Mouse (Mus musculus) heart, embryonic 12.5 days (tissue): Measurements from ENCODE around the gene Mgat5. TPM values are rescaled to one million over a fixed set of nuclear protein-coding genes. Genes with fewer than 3 reads are reported as not detected.

ENCODE experiments used
- ATAC-seq: fragments of 200-750 bp; cut with Nextera tagmentation; 2 replicates; pipeline ENCODE4 v1.8.0; 2017; ENCODE audit warnings: moderate TSS enrichment, moderate library complexity; ENCODE audit not compliant: insufficient number of reproducible peaks, low FRiP score
- H3K27ac ChIP-seq: fragments of 300-500 bp; sonication (generic); 2 replicates; pipeline ENCODE4 v1.5.1; 2016; ENCODE audit warnings: mild to moderate bottlenecking, moderate library complexity; ENCODE audit not compliant: poor library complexity, severe bottlenecking
- H3K27me3 ChIP-seq: fragments of 300-500 bp; sonication (generic); replicated peaks from 2 replicates; pipeline ENCODE4 v1.6.1; 2016; ENCODE audit warnings: mild to moderate bottlenecking, moderate library complexity
- H3K36me3 ChIP-seq: fragments of 300-500 bp; sonication (generic); 2 replicates; pipeline ENCODE4 v1.6.1; 2016; ENCODE audit warnings: mild to moderate bottlenecking, moderate library complexity
- H3K4me1 ChIP-seq: fragments of 300-500 bp; sonication (generic); replicated peaks from 2 replicates; pipeline ENCODE4 v1.6.1; 2016; ENCODE audit warnings: mild to moderate bottlenecking
- H3K4me2 ChIP-seq: fragments of 300-500 bp; sonication (generic); 2 replicates; pipeline ENCODE4 v1.6.1; 2016; ENCODE audit warnings: mild to moderate bottlenecking, moderate library complexity
- H3K4me3 ChIP-seq: fragments of 300-500 bp; sonication (generic); 2 replicates; pipeline ENCODE4 v1.5.1; 2016; ENCODE audit warnings: mild to moderate bottlenecking
- H3K9ac ChIP-seq: fragments of 300-500 bp; sonication (generic); 2 replicates; pipeline ENCODE4 v1.6.1; 2016; ENCODE audit warnings: mild to moderate bottlenecking, moderate library complexity
- H3K9me3 ChIP-seq: fragments of 300-500 bp; sonication (generic); replicated peaks from 2 replicates; pipeline ENCODE4 v1.6.1; 2016; ENCODE audit warnings: mild to moderate bottlenecking, moderate library complexity
- WGBS: fragments of 180-500 bp; shearing (Covaris S2); methylation state at CpG from one replicate; pipeline ENCODE4 v1.1.7; 2016; 5-methylcytosine and 5-hydroxymethylcytosine counted together
- polyA plus RNA-seq: library from polyadenylated mRNA; unstranded; fragments of >200 nt; fragmentation: Nextera tagmentation; extraction: Ambion mirVana; gene quantifications from 2 replicates; pipeline ENCODE4 v1.2.1, GENCODE M21; 2016

Mgat5 gene
- polyA plus RNA-seq: 4.1 and 4.3 TPM in 2 replicates

DNA sequence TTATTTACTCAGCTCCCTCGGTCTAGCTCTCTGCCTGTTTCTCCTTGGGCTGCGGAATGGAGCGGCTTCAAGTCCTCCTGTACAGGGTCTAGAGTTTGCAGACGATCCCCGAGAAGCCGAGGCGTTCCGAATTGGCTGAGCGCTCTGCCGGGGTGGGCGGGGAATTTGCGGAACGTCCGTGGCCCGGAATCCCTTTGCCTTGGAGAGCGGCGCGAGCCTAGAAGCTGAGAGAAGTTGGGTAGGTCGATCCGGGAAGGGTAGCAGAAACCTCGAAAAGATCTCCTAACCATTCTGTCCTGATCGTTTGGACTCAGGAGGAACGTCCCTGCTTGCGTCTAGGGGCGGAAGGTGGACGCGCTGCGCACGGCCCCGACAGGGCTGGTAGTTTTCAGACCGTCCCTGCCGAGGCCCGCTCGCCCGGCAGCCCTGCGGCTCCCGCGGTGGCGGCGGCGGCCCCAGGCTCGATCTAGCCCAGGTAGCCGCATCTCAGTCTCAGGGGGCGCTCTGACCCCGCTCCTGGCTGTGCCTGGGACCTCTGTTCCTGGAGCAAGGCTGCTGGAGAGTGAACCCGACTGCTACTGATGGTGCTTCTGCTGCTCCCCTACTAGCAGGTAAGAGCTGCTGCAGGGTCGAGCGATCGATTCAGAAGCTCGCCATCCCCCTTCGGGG is at the start of gene Mgat5:
Gene Mgat5, plus strand, starts transcription at position 199 of the 669 bp plus-strand sequence.
- Histone ChIP-seq H3K4me3 (peak within 1 kb of the TSS; percentile 80), H3K4me1 (peaks cover 5% of the 10 kb centered on the region), H3K9me3 (no peaks in the 10 kb centered on the region), H3K36me3 (no peaks in the 10 kb centered on the region), H3K27ac (peak within 1 kb of the TSS; percentile 88), H3K9ac (peak within 1 kb of the TSS; percentile 85), H3K4me2 (peak within 1 kb of the TSS; percentile 98), H3K27me3 (no peaks in the 10 kb centered on the region)
- WGBS: under 1% methylated on average over 51 of the region's 51 CpGs
- ATAC-seq: peak; percentile 89

DNA sequence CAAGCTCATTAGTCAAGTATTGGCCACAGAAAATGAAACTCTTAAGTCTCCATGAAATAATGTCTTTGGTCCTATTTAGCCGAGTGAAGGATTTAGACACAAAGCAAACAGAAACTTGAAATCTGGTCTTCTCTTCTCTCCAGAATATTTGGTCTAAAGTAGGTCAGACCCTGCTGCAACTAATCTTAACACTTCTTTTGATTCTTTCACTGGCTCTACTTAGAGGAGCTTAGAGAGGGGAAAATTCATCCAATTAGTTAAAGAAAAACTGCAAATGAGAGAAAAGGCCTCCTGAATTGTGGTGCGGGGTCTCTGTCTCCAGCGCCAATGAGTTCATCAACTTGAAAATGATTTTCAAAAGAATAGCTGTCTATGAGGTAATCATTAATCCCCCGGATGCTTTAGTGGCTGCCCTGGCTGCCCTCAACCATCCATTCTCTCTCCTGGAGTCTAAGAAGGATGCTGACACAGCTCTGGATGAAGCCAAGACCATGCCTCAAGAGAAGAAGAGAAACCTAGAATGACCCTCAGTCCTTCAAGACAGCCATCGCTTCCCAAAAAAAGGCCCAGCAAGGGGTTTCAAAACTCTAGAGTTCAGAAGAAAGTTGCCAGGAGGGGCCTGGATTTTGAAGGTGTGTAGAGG is 44.6 kb upstream of the Mgat5 start:
- H3K9me3 ChIP-seq: no peaks in the 10 kb centered on the region
- H3K4me1 ChIP-seq: no peaks in the 10 kb centered on the region
- H3K9ac ChIP-seq: no peak overlapping the region
- no peak overlapping the region for H3K4me2 ChIP-seq
- no peaks in the 10 kb centered on the region for H3K36me3 ChIP-seq
- H3K4me3 ChIP-seq: no peak overlapping the region
- no peak for ATAC-seq
- H3K27ac ChIP-seq: no peak overlapping the region
- H3K27me3 ChIP-seq: no peaks in the 10 kb centered on the region
- WGBS: 83% methylated on average over 5 of the region's 5 CpGs

DNA sequence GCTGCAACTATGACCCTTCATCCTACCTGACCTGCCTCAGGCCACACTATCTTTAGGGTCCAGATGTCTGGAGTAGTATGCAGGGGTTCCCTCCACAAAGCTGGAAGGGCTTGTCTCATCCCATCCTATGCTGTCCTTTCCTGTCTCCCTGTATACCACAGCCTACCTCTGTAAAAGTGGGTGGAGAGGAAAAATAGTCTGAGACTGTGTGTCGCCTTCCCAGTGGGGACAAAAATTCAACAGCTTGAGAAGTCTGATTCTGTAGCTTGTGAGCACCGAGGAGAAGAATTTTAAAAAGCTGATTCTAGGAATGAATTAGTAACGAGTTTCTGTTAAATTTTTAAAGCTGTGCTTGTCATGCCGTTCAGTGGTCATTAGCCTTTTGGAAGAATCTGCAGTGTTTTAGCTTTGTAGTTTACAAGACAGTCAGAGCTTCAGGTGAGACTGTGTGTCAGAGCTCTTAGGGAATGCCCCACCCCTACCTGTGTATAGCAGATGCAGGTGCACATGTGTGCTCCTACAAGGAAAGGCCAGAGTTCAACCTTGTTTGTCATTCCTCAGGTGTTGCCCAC is 40.1 kb upstream of the Mgat5 start:
- Histone ChIP-seq H3K4me3 (no peak overlapping the region), H3K4me2 (no peak overlapping the region), H3K9me3 (no peaks in the 10 kb centered on the region), H3K27me3 (no peaks in the 10 kb centered on the region), H3K36me3 (no peaks in the 10 kb centered on the region), H3K4me1 (no peaks in the 10 kb centered on the region), H3K9ac (no peak overlapping the region), H3K27ac (no peak overlapping the region)
- 81% methylated on average over 4 of the region's 4 CpGs for WGBS
- no peak for ATAC-seq

DNA sequence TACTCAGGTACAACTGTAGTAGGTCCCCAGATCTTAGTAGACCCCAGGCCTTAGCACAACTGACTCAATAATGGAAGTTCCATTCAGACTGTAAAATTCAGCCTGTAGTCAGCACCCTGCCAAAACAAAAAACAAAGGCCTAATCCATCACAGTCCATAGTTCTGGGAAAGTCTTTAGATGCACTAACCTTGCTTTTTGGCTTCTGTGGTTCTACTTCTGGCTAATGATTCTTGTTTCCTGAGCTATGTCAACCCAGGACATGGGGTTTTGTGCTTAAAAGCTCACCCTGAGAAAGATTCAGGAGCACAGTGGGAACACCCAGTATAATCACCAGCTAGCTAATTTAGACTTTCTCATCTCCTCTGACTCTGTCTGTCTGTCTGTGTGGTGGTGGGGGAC is 38.3 kb upstream of the Mgat5 start:
- Histone ChIP-seq H3K9me3 (no peaks in the 10 kb centered on the region), H3K4me1 (peaks cover 3% of the 10 kb centered on the region; the same call in 1 of the 2 replicates), H3K27me3 (no peaks in the 10 kb centered on the region), H3K4me3 (no peak overlapping the region), H3K27ac (no peak overlapping the region), H3K4me2 (no peak overlapping the region), H3K9ac (no peak overlapping the region), H3K36me3 (no peaks in the 10 kb centered on the region)
- no peak for ATAC-seq

DNA sequence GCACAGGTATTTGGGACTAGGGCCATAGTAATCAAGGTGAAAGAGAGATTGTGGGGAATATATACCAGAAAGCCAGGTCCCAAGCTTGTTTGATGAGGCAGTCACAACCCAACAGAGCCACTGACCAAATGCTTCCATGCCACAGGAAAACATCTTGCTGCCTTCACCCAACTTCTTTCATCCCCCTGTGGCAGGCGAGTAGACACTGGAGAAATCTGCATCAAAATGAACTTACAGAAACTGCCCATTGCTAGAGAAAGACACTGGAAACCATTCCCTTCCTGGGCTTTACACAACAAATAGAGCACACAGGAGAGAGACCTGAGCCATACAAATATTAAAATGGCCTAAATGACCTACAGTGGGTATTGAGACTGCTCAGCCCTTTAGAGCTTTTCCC is 37.2 kb upstream of the Mgat5 start:
- Histone ChIP-seq H3K36me3 (no peaks in the 10 kb centered on the region), H3K27ac (no peak overlapping the region), H3K4me3 (no peak overlapping the region), H3K4me2 (no peak overlapping the region), H3K27me3 (no peaks in the 10 kb centered on the region), H3K9me3 (no peaks in the 10 kb centered on the region), H3K4me1 (peaks cover 4% of the 10 kb centered on the region; the same call in 1 of the 2 replicates), H3K9ac (no peak overlapping the region)
- 74% methylated on average over 1 of the region's 1 CpGs for WGBS
- ATAC-seq: no peak

DNA sequence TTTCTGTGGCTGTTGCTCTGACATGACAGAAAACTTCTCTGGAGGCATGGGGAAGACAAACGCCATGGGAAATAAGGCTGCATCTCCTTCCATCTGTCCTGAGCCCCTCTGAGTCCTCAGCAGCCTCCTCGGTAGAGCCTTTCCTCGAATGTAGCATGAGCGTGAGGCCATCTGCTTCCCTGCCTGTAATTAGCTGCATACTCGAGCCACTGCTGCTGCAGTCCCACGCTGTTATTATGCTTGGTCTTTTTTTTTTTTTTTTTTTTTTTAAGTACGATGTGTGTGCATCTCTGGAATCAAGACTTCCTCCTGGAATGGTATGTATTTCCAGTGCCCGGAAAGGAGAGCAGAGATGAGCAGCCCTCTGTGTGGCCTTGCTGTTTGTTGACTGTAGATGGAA is 36.6 kb upstream of the Mgat5 start:
- Histone ChIP-seq H3K27ac (no peak overlapping the region), H3K4me1 (peaks cover 4% of the 10 kb centered on the region; the same call in 1 of the 2 replicates), H3K9ac (no peak overlapping the region), H3K9me3 (no peaks in the 10 kb centered on the region), H3K4me2 (no peak overlapping the region), H3K27me3 (no peaks in the 10 kb centered on the region), H3K36me3 (no peaks in the 10 kb centered on the region), H3K4me3 (no peak overlapping the region)
- 67% methylated on average over 8 of the region's 8 CpGs for WGBS
- no peak for ATAC-seq

DNA sequence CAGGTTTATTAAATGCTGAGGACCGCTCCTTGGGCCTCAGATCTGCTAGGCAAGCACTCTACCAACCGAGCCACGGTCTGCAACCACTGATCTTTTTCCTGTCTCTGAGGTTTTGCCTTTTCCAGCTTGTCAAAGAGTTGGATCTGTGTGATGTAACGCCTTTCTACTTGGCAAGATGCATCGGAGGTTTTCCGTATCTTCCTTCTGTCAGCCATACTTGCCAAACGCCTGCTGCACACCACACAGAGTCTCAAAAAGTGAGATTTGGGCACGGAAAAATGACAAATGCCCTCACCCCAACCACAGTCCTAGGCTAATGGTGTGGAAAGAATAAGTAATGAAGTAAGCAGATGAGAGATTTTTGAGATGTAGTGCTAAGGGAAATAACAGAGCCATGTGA is 35.3 kb upstream of the Mgat5 start:
- Histone ChIP-seq H3K27me3 (no peaks in the 10 kb centered on the region), H3K27ac (no peak overlapping the region), H3K36me3 (no peaks in the 10 kb centered on the region), H3K9ac (no peak overlapping the region), H3K9me3 (no peaks in the 10 kb centered on the region), H3K4me2 (no peak overlapping the region), H3K4me1 (peaks cover 14% of the 10 kb centered on the region), H3K4me3 (no peak overlapping the region)
- WGBS: 86% methylated on average over 8 of the region's 8 CpGs
- ATAC-seq: no peak

DNA sequence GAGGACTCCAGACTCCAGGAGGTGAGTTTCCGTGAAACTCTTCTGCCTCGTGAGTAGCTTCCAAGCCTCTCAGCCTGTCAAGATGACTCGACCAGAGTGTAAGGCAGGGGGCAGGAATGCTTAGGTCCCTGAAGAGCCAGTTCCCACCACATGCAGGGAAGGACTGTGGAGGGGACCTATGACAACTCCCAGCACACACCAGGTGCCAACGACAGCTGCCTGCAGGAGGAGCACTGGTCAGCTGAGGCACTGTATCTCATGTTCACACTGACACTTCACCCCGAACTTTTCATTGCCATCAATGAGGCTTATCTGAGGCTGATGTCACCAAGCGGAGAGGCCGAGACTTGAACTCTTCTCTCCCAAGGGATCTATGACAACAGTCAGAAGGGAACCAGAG is 33.5 kb upstream of the Mgat5 start:
- ATAC-seq: no peak
- no peaks in the 10 kb centered on the region for H3K36me3 ChIP-seq
- no peaks in the 10 kb centered on the region for H3K9me3 ChIP-seq
- H3K27me3 ChIP-seq: no peaks in the 10 kb centered on the region
- H3K4me2 ChIP-seq: no peak overlapping the region
- WGBS: 54% methylated on average over 7 of the region's 7 CpGs
- no peak overlapping the region for H3K9ac ChIP-seq
- no peak overlapping the region for H3K4me3 ChIP-seq
- H3K4me1 ChIP-seq: peaks cover 14% of the 10 kb centered on the region
- no peak overlapping the region for H3K27ac ChIP-seq

DNA sequence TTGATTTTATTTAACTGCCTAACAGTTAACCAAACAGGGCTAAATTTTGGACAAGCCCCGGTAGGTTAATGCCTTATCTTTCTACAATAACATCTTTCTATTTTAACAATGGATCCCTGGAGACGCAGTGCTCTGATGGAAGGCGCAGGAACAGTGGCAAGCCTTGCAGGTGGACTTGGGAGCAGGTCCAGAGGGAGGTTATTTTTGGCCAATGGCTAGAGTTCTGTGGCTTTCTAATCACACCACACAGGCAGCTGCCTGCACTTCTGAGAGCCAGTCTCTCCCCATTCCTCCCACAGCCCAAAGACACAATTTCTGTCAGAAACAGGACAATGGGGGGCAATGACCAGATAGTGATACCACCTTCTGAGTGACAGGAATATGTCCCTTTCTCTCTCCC is 31.4 kb upstream of the Mgat5 start:
- no peaks in the 10 kb centered on the region for H3K27me3 ChIP-seq

DNA sequence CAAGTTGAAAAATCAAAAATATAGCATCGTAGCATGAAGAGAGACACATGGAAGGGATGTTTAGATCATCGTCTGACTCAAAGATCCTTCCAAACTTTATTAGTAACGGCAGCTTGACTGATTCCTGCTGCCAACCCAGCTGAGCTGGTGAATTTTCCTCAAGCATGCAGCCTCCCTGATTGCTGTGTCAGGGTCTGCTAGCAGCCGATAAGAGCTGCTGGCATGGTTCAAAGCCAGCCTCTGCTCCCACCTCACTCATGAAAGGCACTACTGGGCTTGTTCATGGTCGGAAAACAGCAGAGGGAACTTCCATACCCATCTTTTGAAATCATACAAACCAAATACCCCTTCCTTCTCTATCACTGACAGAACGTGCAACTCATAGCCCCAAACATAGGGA is 12.4 kb upstream of the Mgat5 start:
- Histone ChIP-seq H3K4me1 (no peaks in the 10 kb centered on the region), H3K27ac (no peak overlapping the region), H3K27me3 (no peaks in the 10 kb centered on the region), H3K4me2 (no peak overlapping the region), H3K36me3 (no peaks in the 10 kb centered on the region), H3K9ac (no peak overlapping the region), H3K4me3 (no peak overlapping the region), H3K9me3 (no peaks in the 10 kb centered on the region)
- WGBS: 80% methylated on average over 6 of the region's 6 CpGs
- ATAC-seq: no peak

More for the DNA sequence above, 31.4 kb upstream of the Mgat5 start:
- no peaks in the 10 kb centered on the region for H3K36me3 ChIP-seq
- H3K9ac ChIP-seq: no peak overlapping the region
- ATAC-seq: no peak
- no peaks in the 10 kb centered on the region for H3K9me3 ChIP-seq
- no peak overlapping the region for H3K4me3 ChIP-seq
- 43% methylated on average over 3 of the region's 3 CpGs for WGBS
- H3K27ac ChIP-seq: 0 out of 2 replicates have a peak overlapping the region, but pooled peaks have one; percentile 3
- H3K4me2 ChIP-seq: no peak overlapping the region
- H3K4me1 ChIP-seq: peaks cover 14% of the 10 kb centered on the region

DNA sequence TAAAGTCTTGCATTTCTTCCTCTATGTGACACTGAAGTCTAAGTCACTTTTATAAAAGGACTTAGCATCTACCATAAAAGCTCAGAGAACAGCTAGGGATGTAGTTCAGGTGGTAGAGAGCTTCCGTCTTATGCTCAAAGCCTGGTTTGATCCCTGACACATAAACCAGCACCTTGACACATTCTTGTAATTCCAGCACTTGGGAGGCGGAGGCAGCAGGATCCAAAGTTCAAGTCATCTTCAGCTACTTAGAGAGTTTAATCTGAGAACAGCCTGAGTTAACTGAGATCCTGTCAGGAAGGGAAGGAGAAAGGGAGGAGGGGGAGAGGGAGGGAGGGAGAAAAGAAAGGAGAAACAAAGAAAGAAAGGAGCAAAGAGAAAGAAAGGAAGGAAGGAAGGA is 5.6 kb upstream of the Mgat5 start:
- Histone ChIP-seq H3K27ac (no peak overlapping the region), H3K27me3 (no peaks in the 10 kb centered on the region), H3K9ac (no peak overlapping the region), H3K4me2 (no peak overlapping the region), H3K9me3 (no peaks in the 10 kb centered on the region), H3K4me1 (no peaks in the 10 kb centered on the region), H3K4me3 (no peak overlapping the region), H3K36me3 (no peaks in the 10 kb centered on the region)
- WGBS: 56% methylated on average over 2 of the region's 2 CpGs
- no peak for ATAC-seq
